In the genomic region with DNA sequence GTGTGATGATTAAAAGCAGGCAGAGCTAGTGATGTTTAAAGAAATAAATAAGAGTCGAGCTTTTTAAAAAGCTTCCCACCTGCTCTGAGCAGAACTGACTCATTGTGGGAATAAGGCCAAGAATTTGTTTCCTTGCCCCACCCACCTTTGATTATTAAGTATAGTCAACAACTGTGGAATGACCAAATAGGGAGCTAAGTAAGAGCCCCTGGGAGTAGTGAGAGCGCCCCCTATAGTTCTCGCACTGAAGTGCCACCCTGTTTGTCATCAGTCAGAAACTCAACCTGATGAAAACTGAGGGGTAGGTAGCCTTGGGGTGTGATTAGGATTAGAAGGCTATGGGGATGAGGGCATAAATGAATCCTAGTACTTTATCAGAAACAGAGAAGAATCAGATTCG, we compare ENCODE assay signal across 12 mouse cellular contexts. TPM values are rescaled to one million over a fixed set of nuclear protein-coding genes. Genes with fewer than 3 reads are reported as not detected.
DNase-seq lines count a peak whose midpoint lies in the region; ATAC-seq lines count a peak whose summit lies in the region.
"Had no signal": no experiment of that assay in that cellular context is flagged by ENCODE, and none has a peak within 500 bp of the region (broad histone marks: within the 10 kb centered on the region; RNA-seq: fewer than 3 reads in every experiment).

No protein-coding gene starts in this region.

- H3K36me3 ChIP-seq in splenic B cell, adult 2 months (ENCODE audit: control insufficient read depth, insufficient read depth, low read length, poor library complexity, severe bottlenecking): no peaks in the 10 kb centered on the region
- no peaks in the 10 kb centered on the region for H3K36me3 ChIP-seq in hindbrain, embryonic 14.5 days (replicated peaks; ENCODE audit: control insufficient read depth, insufficient read depth)
- H3K36me3 ChIP-seq: embryonic facial prominence, embryonic 15.5 days; hindbrain, embryonic 10.5 days had no signal

- H3K27ac ChIP-seq in hindbrain, embryonic 14.5 days: no peak overlapping the region
- H3K27ac ChIP-seq: embryonic facial prominence, embryonic 15.5 days; hindbrain, embryonic 10.5 days had no signal

- WGBS in hindbrain, embryonic 14.5 days: 60% methylated on average over 4 of the region's 4 CpGs

- H3K27me3 ChIP-seq in splenic B cell, adult 2 months (ENCODE audit: control insufficient read depth, insufficient read depth, low read length, poor library complexity, severe bottlenecking): no peaks in the 10 kb centered on the region
- H3K27me3 ChIP-seq in hindbrain, embryonic 14.5 days (ENCODE audit: control insufficient read depth, insufficient read depth, low read length): no peaks in the 10 kb centered on the region
- H3K27me3 ChIP-seq: embryonic facial prominence, embryonic 15.5 days had no signal

- no peaks in the 10 kb centered on the region for H3K9me3 ChIP-seq in hindbrain, embryonic 14.5 days (ENCODE audit: control insufficient read depth, low read length)
- H3K9me3 ChIP-seq: embryonic facial prominence, embryonic 15.5 days had no signal

- intact Hi-C loops in heart, postnatal 25 days (cut with DNase I): loop anchor here (5.0 kb wide), 1 partner anchor 309 kb away; no protein-coding TSS in a partner anchor

- peak; percentile 42 to 56 for DNase-seq in heart, adult 18-20 months
- no peak for DNase-seq in heart, postnatal 25 days (ENCODE audit: low spot score)
- DNase-seq in thymus, postnatal 0 days (ENCODE audit: low spot score): peak; percentile 18
- DNase-seq in thymus, adult 18-20 months: no peak
- DNase-seq in brain, adult 2 months (ENCODE audit: low read depth, low spot score): peak; percentile 16
- DNase-seq in splenic B cell, adult 2 months (ENCODE audit: low read depth, low spot score): peak; percentile 42
- no peak for DNase-seq in hindbrain, embryonic 14.5 days (ENCODE audit: low spot score)

- no peak for ATAC-seq in megakaryocyte-erythroid progenitor cell, adult 5-6 weeks (replicated peaks; ENCODE audit: low FRiP score, low TSS enrichment, poor library complexity, severe bottlenecking)
- no peak for ATAC-seq in hindbrain, embryonic 14.5 days (ENCODE audit: low FRiP score)

- no peak overlapping the region for H3K4me3 ChIP-seq in hindbrain, embryonic 14.5 days (replicated peaks; ENCODE audit: low read length)
- H3K4me3 ChIP-seq: embryonic facial prominence, embryonic 15.5 days; hindbrain, embryonic 10.5 days had no signal

- H3K4me1 ChIP-seq in hindbrain, embryonic 14.5 days (replicated peaks; ENCODE audit: control insufficient read depth, insufficient read depth, low read length): no peaks in the 10 kb centered on the region

- no peak overlapping the region for H3K9ac ChIP-seq in hindbrain, embryonic 14.5 days
- H3K9ac ChIP-seq: embryonic facial prominence, embryonic 15.5 days had no signal

- no peak overlapping the region for H3K4me2 ChIP-seq in hindbrain, embryonic 14.5 days (replicated peaks)
- H3K4me2 ChIP-seq: embryonic facial prominence, embryonic 15.5 days; midbrain, embryonic 11.5 days had no signal

RNA-seq across cellular contexts. Expression of a gene that starts 1.8 kb away (rescaled TPM):
- total RNA-seq in heart, adult 18-20 months (2021): not detected
- not detected for total RNA-seq in heart, postnatal 25 days (2021)
- 0.30 and 0.64 TPM in 2 replicates for polyA plus RNA-seq in thymus, postnatal 0 days (2015; fragmentation: Nextera tagmentation; extraction: Ambion mirVana)
- total RNA-seq in megakaryocyte-erythroid progenitor cell, adult 5-6 weeks (2014; fragmentation: Nextera tagmentation): not detected in 2 replicates
- total RNA-seq in megakaryocyte-erythroid progenitor cell, adult 5-6 weeks (2017): not detected in 2 replicates
- polyA plus RNA-seq in hindbrain, embryonic 14.5 days (2014; fragmentation: Nextera tagmentation; extraction: Ambion mirVana): not detected in 2 replicates
- total RNA-seq: layer of hippocampus, postnatal 14 days had no signal
- polyA plus RNA-seq: hindbrain, embryonic 10.5 days; midbrain, embryonic 11.5 days had no signal

RNA-seq across cellular contexts. Expression of a gene that starts 16.7 kb away (rescaled TPM):
- total RNA-seq in heart, adult 18-20 months (2021): not detected
- total RNA-seq in heart, postnatal 25 days (2021): not detected
- polyA plus RNA-seq in thymus, postnatal 0 days (2015; fragmentation: Nextera tagmentation; extraction: Ambion mirVana): not detected in 2 replicates
- not detected in 2 replicates for total RNA-seq in megakaryocyte-erythroid progenitor cell, adult 5-6 weeks (2014; fragmentation: Nextera tagmentation)
- not detected in 2 replicates for total RNA-seq in megakaryocyte-erythroid progenitor cell, adult 5-6 weeks (2017)
- polyA plus RNA-seq in hindbrain, embryonic 14.5 days (2014; fragmentation: Nextera tagmentation; extraction: Ambion mirVana): not detected in 2 replicates
- total RNA-seq: layer of hippocampus, postnatal 14 days had no signal
- polyA plus RNA-seq: embryonic facial prominence, embryonic 15.5 days; hindbrain, embryonic 10.5 days; midbrain, embryonic 11.5 days had no signal

RNA-seq across cellular contexts. Expression of a gene that starts 27.3 kb away (rescaled TPM):
- total RNA-seq in heart, adult 18-20 months (2021): 1 to 10 TPM; 6.5 TPM
- total RNA-seq in heart, postnatal 25 days (2021): 1 to 10 TPM; 5.7 to 6.2 TPM
- polyA plus RNA-seq in thymus, postnatal 0 days (2015; fragmentation: Nextera tagmentation; extraction: Ambion mirVana): 23.4 and 25.1 TPM in 2 replicates
- 24.8 and 30.6 TPM in 2 replicates for total RNA-seq in megakaryocyte-erythroid progenitor cell, adult 5-6 weeks (2014; fragmentation: Nextera tagmentation)
- 21.0 and 26.2 TPM in 2 replicates for total RNA-seq in megakaryocyte-erythroid progenitor cell, adult 5-6 weeks (2017)
- 11.6 and 12.8 TPM in 2 replicates for polyA plus RNA-seq in hindbrain, embryonic 14.5 days (2014; fragmentation: Nextera tagmentation; extraction: Ambion mirVana)

RNA-seq across cellular contexts. Expression of a gene that starts 39.4 kb away (rescaled TPM):
- not detected for total RNA-seq in heart, adult 18-20 months (2021)
- under 1 TPM in 1 of 2 experiments, not detected in 1; 0.08 TPM for total RNA-seq in heart, postnatal 25 days (2021)
- 0.27 and 0.39 TPM in 2 replicates for polyA plus RNA-seq in thymus, postnatal 0 days (2015; fragmentation: Nextera tagmentation; extraction: Ambion mirVana)
- total RNA-seq in megakaryocyte-erythroid progenitor cell, adult 5-6 weeks (2014; fragmentation: Nextera tagmentation): not detected in 2 replicates
- not detected in 2 replicates for total RNA-seq in megakaryocyte-erythroid progenitor cell, adult 5-6 weeks (2017)
- polyA plus RNA-seq in hindbrain, embryonic 14.5 days (2014; fragmentation: Nextera tagmentation; extraction: Ambion mirVana): 0.23 and 0.24 TPM in 2 replicates
- polyA plus RNA-seq: hindbrain, embryonic 10.5 days had no signal

RNA-seq across cellular contexts. Expression of a gene that starts 41.5 kb away (rescaled TPM):
- not detected for total RNA-seq in heart, adult 18-20 months (2021)
- not detected for total RNA-seq in heart, postnatal 25 days (2021)
- 0.14 TPM in 1 of 2 replicates, not detected in the other for polyA plus RNA-seq in thymus, postnatal 0 days (2015; fragmentation: Nextera tagmentation; extraction: Ambion mirVana)
- not detected in 2 replicates for total RNA-seq in megakaryocyte-erythroid progenitor cell, adult 5-6 weeks (2014; fragmentation: Nextera tagmentation)
- not detected in 2 replicates for total RNA-seq in megakaryocyte-erythroid progenitor cell, adult 5-6 weeks (2017)
- not detected in 2 replicates for polyA plus RNA-seq in hindbrain, embryonic 14.5 days (2014; fragmentation: Nextera tagmentation; extraction: Ambion mirVana)
- total RNA-seq: layer of hippocampus, postnatal 14 days had no signal
- polyA plus RNA-seq: embryonic facial prominence, embryonic 15.5 days; hindbrain, embryonic 10.5 days; midbrain, embryonic 11.5 days had no signal

Comparison
In these comparisons a context has a peak if more than half of its experiments do, and no peak if none do; other contexts are left out.
1. DNase-seq: peak in heart, adult 18-20 months (2 of 2), thymus, postnatal 0 days (single experiment), brain, adult 2 months (single experiment) and splenic B cell, adult 2 months (single experiment); none in heart, postnatal 25 days (single experiment), thymus, adult 18-20 months (0 of 2) and hindbrain, embryonic 14.5 days (single experiment).